In the genomic region with DNA sequence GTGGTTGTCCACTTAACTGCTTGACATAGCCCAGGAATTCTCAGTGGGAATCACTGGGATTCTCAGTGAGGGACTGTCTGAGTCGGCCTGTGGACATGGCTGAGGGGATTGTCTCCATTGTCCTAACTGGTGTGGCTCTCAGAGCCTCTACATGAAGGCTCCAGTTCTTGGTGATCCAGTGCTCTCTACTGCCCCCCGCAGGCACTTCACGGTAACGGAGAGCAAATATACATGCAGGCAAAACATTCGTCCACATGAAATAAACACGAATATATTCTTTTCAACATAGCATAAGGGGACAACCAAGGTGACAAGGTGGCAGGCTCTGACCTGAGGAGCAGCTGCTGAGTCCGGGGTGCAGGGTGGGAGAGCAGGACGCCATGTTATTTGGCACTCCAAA, we compare ENCODE assay signal across 9 mouse cellular contexts. TPM values are rescaled to one million over a fixed set of nuclear protein-coding genes. Genes with fewer than 3 reads are reported as not detected.
DNase-seq lines count a peak whose midpoint lies in the region; ATAC-seq lines count a peak whose summit lies in the region.
"Had no signal": no experiment of that assay in that cellular context is flagged by ENCODE, and none has a peak within 500 bp of the region (broad histone marks: within the 10 kb centered on the region; RNA-seq: fewer than 3 reads in every experiment).

No protein-coding gene starts in this region.

- H3K9me3 ChIP-seq in liver, embryonic 12.5 days (replicated peaks), result no peaks in the 10 kb centered on the region
- no peaks in the 10 kb centered on the region for H3K9me3 ChIP-seq in neural tube, embryonic 11.5 days (ENCODE audit: control insufficient read depth, low read length)
- H3K9me3 ChIP-seq: neural tube, embryonic 12.5 days had no signal

- H3K4me1 ChIP-seq in liver, embryonic 12.5 days, result no peaks in the 10 kb centered on the region
- no peaks in the 10 kb centered on the region for H3K4me1 ChIP-seq in neural tube, embryonic 11.5 days (ENCODE audit: control insufficient read depth, insufficient read depth, low read length)
- H3K4me1 ChIP-seq: neural tube, embryonic 12.5 days had no signal

- no peak overlapping the region for H3K27ac ChIP-seq in liver, embryonic 12.5 days
- H3K27ac ChIP-seq in neural tube, embryonic 11.5 days (ENCODE audit: low read depth, low read length), result no peak overlapping the region
- H3K27ac ChIP-seq: neural tube, embryonic 12.5 days had no signal

- peak; percentile 31 for DNase-seq in cerebellum, adult 11 months
- DNase-seq in cerebellum, adult 9-11 months, result no peak
- DNase-seq in liver, result peak; percentile 67
- DNase-seq in c-Kit-positive CD71-negative TER-119-negative erythroid progenitor cells, embryonic 14.5 days (ENCODE audit: low read depth), result peak; percentile 44
- DNase-seq in kidney, postnatal 4 days, result peak; percentile 67 to 70
- peak; percentile 56 for DNase-seq in neural tube, embryonic 11.5 days (ENCODE audit: low spot score)
- no peak for DNase-seq in right cerebral cortex, postnatal 10 days (ENCODE audit: low spot score in 2 of 2)

- ATAC-seq in liver, embryonic 12.5 days, result no peak
- ATAC-seq in neural tube, embryonic 11.5 days (ENCODE audit: insufficient read depth, low FRiP score, low TSS enrichment), result no peak

- H3K27me3 ChIP-seq in liver, embryonic 12.5 days (replicated peaks), result peaks cover 8% of the 10 kb centered on the region; the same call in 1 of the 2 replicates
- H3K27me3 ChIP-seq in neural tube, embryonic 11.5 days (ENCODE audit: control insufficient read depth, insufficient read depth, low read length), result no peaks in the 10 kb centered on the region
- H3K27me3 ChIP-seq: neural tube, embryonic 12.5 days had no signal

- no peaks in the 10 kb centered on the region for H3K36me3 ChIP-seq in liver, embryonic 12.5 days
- no peaks in the 10 kb centered on the region for H3K36me3 ChIP-seq in neural tube, embryonic 11.5 days (ENCODE audit: control insufficient read depth, insufficient read depth, low read length)
- H3K36me3 ChIP-seq: neural tube, embryonic 12.5 days had no signal

- H3K4me3 ChIP-seq in liver, embryonic 12.5 days, result no peak overlapping the region
- H3K4me3 ChIP-seq in neural tube, embryonic 11.5 days (ENCODE audit: low read depth, low read length), result no peak overlapping the region
- H3K4me3 ChIP-seq: neural tube, embryonic 12.5 days had no signal

- WGBS in liver, embryonic 12.5 days (ENCODE audit: insufficient replicate concordance), result 24% methylated on average over 8 of the region's 8 CpGs
- WGBS in neural tube, embryonic 11.5 days, result 40% methylated on average over 8 of the region's 8 CpGs

- H3K4me2 ChIP-seq in liver, embryonic 12.5 days, result no peak overlapping the region
- H3K4me2 ChIP-seq in neural tube, embryonic 11.5 days (ENCODE audit: low read depth), result no peak overlapping the region
- H3K4me2 ChIP-seq: neural tube, embryonic 12.5 days had no signal

- no peak overlapping the region for H3K9ac ChIP-seq in liver, embryonic 12.5 days
- H3K9ac ChIP-seq in neural tube, embryonic 11.5 days (ENCODE audit: low read length), result no peak overlapping the region
- H3K9ac ChIP-seq: neural tube, embryonic 12.5 days had no signal

RNA-seq across cellular contexts. Expression of gene Col17a1, which starts 17.5 kb away (rescaled TPM):
- 0.28 and 0.37 TPM in 2 replicates for polyA plus RNA-seq in liver, embryonic 12.5 days (2016; fragmentation: Nextera tagmentation; extraction: Ambion mirVana)
- polyA plus RNA-seq in neural tube, embryonic 11.5 days (2014; fragmentation: Nextera tagmentation; extraction: Ambion mirVana), result 0.25 and 0.64 TPM in 2 replicates

RNA-seq across cellular contexts. Expression of gene Sfr1, which starts 57.1 kb away (rescaled TPM):
- polyA plus RNA-seq in liver, embryonic 12.5 days (2016; fragmentation: Nextera tagmentation; extraction: Ambion mirVana), result 126 and 129 TPM in 2 replicates
- polyA plus RNA-seq in neural tube, embryonic 11.5 days (2014; fragmentation: Nextera tagmentation; extraction: Ambion mirVana), result 295 and 303 TPM in 2 replicates

Comparison
In these comparisons a context has a peak if more than half of its experiments do, and no peak if none do; other contexts are left out.
1. DNase-seq: peak in cerebellum, adult 11 months (single experiment), liver (single experiment), c-Kit-positive CD71-negative TER-119-negative erythroid progenitor cells, embryonic 14.5 days (single experiment), kidney, postnatal 4 days (2 of 2) and neural tube, embryonic 11.5 days (single experiment); none in cerebellum, adult 9-11 months (single experiment) and right cerebral cortex, postnatal 10 days (0 of 2).